Comparison of ENCODE assay signal across 12 mouse cellular contexts in genomic region chr15:30827424-30828263, GRCm38 (mm10).
A peak's percentile ranks its signal among the peaks of the same experiment; 100 is the strongest.
DNase-seq lines count a peak whose midpoint lies in the region; ATAC-seq lines count a peak whose summit lies in the region.
"Had no signal": no experiment of that assay in that cellular context is flagged by ENCODE, and none has a peak within 500 bp of the region (broad histone marks: within the 10 kb centered on the region; RNA-seq: fewer than 3 reads in every experiment).

No protein-coding gene starts in this region.

- no peak overlapping the region for H3K4me3 ChIP-seq in hindbrain, embryonic 13.5 days
- no peak overlapping the region for H3K4me3 ChIP-seq in neural tube, embryonic 15.5 days (replicated peaks)
- H3K4me3 ChIP-seq: erythroblast, embryonic 14.5 days; heart, embryonic 13.5 days had no signal

- H3K27ac ChIP-seq in hindbrain, embryonic 13.5 days, result peak overlapping the region; percentile 73
- H3K27ac ChIP-seq in neural tube, embryonic 15.5 days (replicated peaks), result peak overlapping the region; percentile 62
- H3K27ac ChIP-seq: heart, embryonic 13.5 days had no signal

- H3K4me2 ChIP-seq in hindbrain, embryonic 13.5 days, result no peak overlapping the region
- H3K4me2 ChIP-seq in neural tube, embryonic 15.5 days, result no peak overlapping the region
- H3K4me2 ChIP-seq: heart, embryonic 13.5 days had no signal

- peak; percentile 69 for ATAC-seq in frontal cortex, adult (ENCODE audit: low TSS enrichment)
- ATAC-seq in hindbrain, embryonic 13.5 days (ENCODE audit: low FRiP score), result peak; percentile 71
- ATAC-seq in neural tube, embryonic 15.5 days (ENCODE audit: low FRiP score), result peak; percentile 62

- no peaks in the 10 kb centered on the region for H3K9me3 ChIP-seq in hindbrain, embryonic 13.5 days
- H3K9me3 ChIP-seq in neural tube, embryonic 15.5 days (replicated peaks), result no peaks in the 10 kb centered on the region
- H3K9me3 ChIP-seq: heart, embryonic 13.5 days had no signal

- no peaks in the 10 kb centered on the region for H3K27me3 ChIP-seq in hindbrain, embryonic 13.5 days
- H3K27me3 ChIP-seq in neural tube, embryonic 15.5 days (replicated peaks), result no peaks in the 10 kb centered on the region
- H3K27me3 ChIP-seq: heart, embryonic 13.5 days had no signal

- H3K4me1 ChIP-seq in hindbrain, embryonic 13.5 days (replicated peaks), result 0 out of 2 replicates have a peak, but pooled peaks cover 6% of the 10 kb centered on the region
- peaks cover 6% of the 10 kb centered on the region; the same call in 1 of the 2 replicates for H3K4me1 ChIP-seq in neural tube, embryonic 15.5 days
- H3K4me1 ChIP-seq: heart, embryonic 13.5 days had no signal

- no peak overlapping the region for H3K9ac ChIP-seq in hindbrain, embryonic 13.5 days
- no peak overlapping the region for H3K9ac ChIP-seq in neural tube, embryonic 15.5 days (replicated peaks)
- H3K9ac ChIP-seq: heart, embryonic 13.5 days had no signal

- 65% methylated on average over 17 of the region's 17 CpGs for WGBS in hindbrain, embryonic 13.5 days
- 68% methylated on average over 17 of the region's 17 CpGs for WGBS in neural tube, embryonic 15.5 days

- intact Hi-C loops in gastrocnemius, postnatal 36 days (cut with DNase I), result no loop called here

- no peak for DNase-seq in frontal cortex, postnatal 25 days (ENCODE audit: low spot score in 2 of 2)
- DNase-seq in layer of hippocampus, postnatal 36 days, result peak; percentile 36 to 45
- DNase-seq in gastrocnemius, postnatal 36 days, result no peak
- no peak for DNase-seq in heart, adult 18-20 months
- no peak for DNase-seq in right cerebral cortex, postnatal 14 days
- DNase-seq: cerebellum, adult 8-10 months; gastrocnemius, postnatal 14 days had no signal

- H3K36me3 ChIP-seq in hindbrain, embryonic 13.5 days, result no peaks in the 10 kb centered on the region
- no peaks in the 10 kb centered on the region for H3K36me3 ChIP-seq in neural tube, embryonic 15.5 days
- H3K36me3 ChIP-seq: heart, embryonic 13.5 days had no signal

Comparison
In these comparisons a context has a peak if more than half of its experiments do, and no peak if none do; other contexts are left out.
1. DNase-seq: peak in layer of hippocampus, postnatal 36 days (2 of 2); none in frontal cortex, postnatal 25 days (0 of 2), gastrocnemius, postnatal 36 days (0 of 2), heart, adult 18-20 months (0 of 2) and right cerebral cortex, postnatal 14 days (single experiment).
2. Peak in every context shown above with its lines, with median percentiles within 50 percentile points of each other: ATAC-seq.